Mouse (Mus musculus): ENCODE results near the gene Man2b2. TPM values are rescaled to one million over a fixed set of nuclear protein-coding genes. Genes with fewer than 3 reads are reported as not detected.

Man2b2 gene
- polyA plus RNA-seq (2014; fragmentation: Nextera tagmentation; extraction: Ambion mirVana), result 14.6 and 15.5 TPM in 2 replicates

- no peaks in the 10 kb centered on the region for H3K9me3 ChIP-seq (ENCODE audit: control insufficient read depth, low read length)
- H3K27me3 ChIP-seq (replicated peaks; ENCODE audit: control insufficient read depth, insufficient read depth, low read length), result no peaks in the 10 kb centered on the region
- peak; percentile 98 for DNase-seq (ENCODE audit: low spot score)
- WGBS, result 2% methylated on average over 45 of the region's 46 CpGs
- H3K36me3 ChIP-seq (ENCODE audit: control insufficient read depth, insufficient read depth, low read length), result no peaks in the 10 kb centered on the region
- H3K27ac ChIP-seq (ENCODE audit: low read depth), result no peak within 1 kb of the TSS
- peak within 1 kb of the TSS; percentile 49 for H3K9ac ChIP-seq (ENCODE audit: low read length)
- peak; percentile 83 for ATAC-seq (replicated peaks; ENCODE audit: low FRiP score, low TSS enrichment, low read depth)
- peak within 1 kb of the TSS; percentile 45 for H3K4me3 ChIP-seq (ENCODE audit: low read depth, low read length)
- H3K4me1 ChIP-seq (replicated peaks; ENCODE audit: control insufficient read depth, insufficient read depth, low read length), result peaks cover 6% of the 10 kb centered on the region; the same call in 1 of the 2 replicates
- peak within 1 kb of the TSS; percentile 76 for H3K4me2 ChIP-seq (ENCODE audit: low read length)
Measured at GRCm38 (mm10) chr5:36829913-36830879, at the start of gene Man2b2. Gene Man2b2 (minus strand): TSS chr5:36830653.

- no peaks in the 10 kb centered on the region for H3K27me3 ChIP-seq (replicated peaks; ENCODE audit: control insufficient read depth, insufficient read depth, low read length)
- H3K4me3 ChIP-seq (ENCODE audit: low read depth, low read length), result no peak overlapping the region
- no peak overlapping the region for H3K27ac ChIP-seq (ENCODE audit: low read depth)
- H3K9ac ChIP-seq (ENCODE audit: low read length), result no peak overlapping the region
- no peak for DNase-seq (ENCODE audit: low spot score)
- WGBS, result 74% methylated on average over 4 of the region's 4 CpGs
- no peak for ATAC-seq (replicated peaks; ENCODE audit: low FRiP score, low TSS enrichment, low read depth)
- no peaks in the 10 kb centered on the region for H3K4me1 ChIP-seq (replicated peaks; ENCODE audit: control insufficient read depth, insufficient read depth, low read length)
- no peaks in the 10 kb centered on the region for H3K9me3 ChIP-seq (ENCODE audit: control insufficient read depth, low read length)
- no peaks in the 10 kb centered on the region for H3K36me3 ChIP-seq (ENCODE audit: control insufficient read depth, insufficient read depth, low read length)
- no peak overlapping the region for H3K4me2 ChIP-seq (ENCODE audit: low read length)
Measured at GRCm38 (mm10) chr5:36878801-36879200, 48.3 kb upstream of the Man2b2 start.

GRCm38 (mm10) chr5:36877641-36878040 is 47.2 kb upstream of the Man2b2 start:
- Histone ChIP-seq H3K27me3 (replicated peaks; ENCODE audit: control insufficient read depth, insufficient read depth, low read length) (peaks cover 5% of the 10 kb centered on the region), H3K4me2 (ENCODE audit: low read length) (no peak overlapping the region), H3K27ac (ENCODE audit: low read depth) (no peak overlapping the region), H3K36me3 (ENCODE audit: control insufficient read depth, insufficient read depth, low read length) (no peaks in the 10 kb centered on the region), H3K4me1 (replicated peaks; ENCODE audit: control insufficient read depth, insufficient read depth, low read length) (no peaks in the 10 kb centered on the region), H3K4me3 (ENCODE audit: low read depth, low read length) (no peak overlapping the region), H3K9me3 (ENCODE audit: control insufficient read depth, low read length) (no peaks in the 10 kb centered on the region), H3K9ac (ENCODE audit: low read length) (no peak overlapping the region)
- 69% methylated on average over 2 of the region's 2 CpGs for WGBS
- ATAC-seq (replicated peaks; ENCODE audit: low FRiP score, low TSS enrichment, low read depth) (no peak), DNase-seq (ENCODE audit: low spot score) (no peak)

- peaks cover 12% of the 10 kb centered on the region for H3K27me3 ChIP-seq (replicated peaks; ENCODE audit: control insufficient read depth, insufficient read depth, low read length)
- no peak overlapping the region for H3K4me2 ChIP-seq (ENCODE audit: low read length)
- DNase-seq (ENCODE audit: low spot score) (no peak), ATAC-seq (replicated peaks; ENCODE audit: low FRiP score, low TSS enrichment, low read depth) (no peak)
- WGBS, result 71% methylated on average over 7 of the region's 7 CpGs
- no peaks in the 10 kb centered on the region for H3K36me3 ChIP-seq (ENCODE audit: control insufficient read depth, insufficient read depth, low read length)
- no peak overlapping the region for H3K9ac ChIP-seq (ENCODE audit: low read length)
- H3K4me1 ChIP-seq (replicated peaks; ENCODE audit: control insufficient read depth, insufficient read depth, low read length), result no peaks in the 10 kb centered on the region
- no peaks in the 10 kb centered on the region for H3K9me3 ChIP-seq (ENCODE audit: control insufficient read depth, low read length)
- no peak overlapping the region for H3K4me3 ChIP-seq (ENCODE audit: low read depth, low read length)
- H3K27ac ChIP-seq (ENCODE audit: low read depth), result no peak overlapping the region
Measured at GRCm38 (mm10) chr5:36876777-36877396, 46.4 kb upstream of the Man2b2 start.

GRCm38 (mm10) chr5:36875956-36876355 is 45.5 kb upstream of the Man2b2 start:
- no peak overlapping the region for H3K27ac ChIP-seq (ENCODE audit: low read depth)
- no peaks in the 10 kb centered on the region for H3K9me3 ChIP-seq (ENCODE audit: control insufficient read depth, low read length)
- H3K36me3 ChIP-seq (ENCODE audit: control insufficient read depth, insufficient read depth, low read length), result no peaks in the 10 kb centered on the region
- no peak for DNase-seq (ENCODE audit: low spot score)
- peaks cover 21% of the 10 kb centered on the region for H3K27me3 ChIP-seq (replicated peaks; ENCODE audit: control insufficient read depth, insufficient read depth, low read length)
- H3K4me2 ChIP-seq (ENCODE audit: low read length), result no peak overlapping the region
- H3K4me3 ChIP-seq (ENCODE audit: low read depth, low read length), result no peak overlapping the region
- WGBS, result 61% methylated on average over 4 of the region's 4 CpGs
- H3K4me1 ChIP-seq (replicated peaks; ENCODE audit: control insufficient read depth, insufficient read depth, low read length), result no peaks in the 10 kb centered on the region
- no peak for ATAC-seq (replicated peaks; ENCODE audit: low FRiP score, low TSS enrichment, low read depth)
- H3K9ac ChIP-seq (ENCODE audit: low read length), result no peak overlapping the region

GRCm38 (mm10) chr5:36870916-36871315 is 40.5 kb upstream of the Man2b2 start:
- Histone ChIP-seq H3K4me2 (ENCODE audit: low read length) (no peak overlapping the region), H3K36me3 (ENCODE audit: control insufficient read depth, insufficient read depth, low read length) (no peaks in the 10 kb centered on the region), H3K27ac (ENCODE audit: low read depth) (no peak overlapping the region), H3K4me1 (replicated peaks; ENCODE audit: control insufficient read depth, insufficient read depth, low read length) (no peaks in the 10 kb centered on the region), H3K9me3 (ENCODE audit: control insufficient read depth, low read length) (no peaks in the 10 kb centered on the region), H3K9ac (ENCODE audit: low read length) (no peak overlapping the region), H3K4me3 (ENCODE audit: low read depth, low read length) (no peak overlapping the region), H3K27me3 (replicated peaks; ENCODE audit: control insufficient read depth, insufficient read depth, low read length) (peaks cover 72% of the 10 kb centered on the region)
- 78% methylated on average over 6 of the region's 6 CpGs for WGBS
- no peak for DNase-seq (ENCODE audit: low spot score)
- ATAC-seq (replicated peaks; ENCODE audit: low FRiP score, low TSS enrichment, low read depth), result no peak

- Histone ChIP-seq H3K4me3 (ENCODE audit: low read depth, low read length) (peak overlapping the region; percentile 6; the same call in 1 of the 2 replicates), H3K36me3 (ENCODE audit: control insufficient read depth, insufficient read depth, low read length) (no peaks in the 10 kb centered on the region), H3K9ac (ENCODE audit: low read length) (no peak overlapping the region), H3K4me2 (ENCODE audit: low read length) (peak overlapping the region; percentile 20), H3K4me1 (replicated peaks; ENCODE audit: control insufficient read depth, insufficient read depth, low read length) (no peaks in the 10 kb centered on the region), H3K27me3 (replicated peaks; ENCODE audit: control insufficient read depth, insufficient read depth, low read length) (peaks cover 84% of the 10 kb centered on the region), H3K27ac (ENCODE audit: low read depth) (no peak overlapping the region), H3K9me3 (ENCODE audit: control insufficient read depth, low read length) (no peaks in the 10 kb centered on the region)
- no peak for ATAC-seq (replicated peaks; ENCODE audit: low FRiP score, low TSS enrichment, low read depth)
- 1% methylated on average over 56 of the region's 56 CpGs for WGBS
- DNase-seq (ENCODE audit: low spot score), result no peak
Measured at GRCm38 (mm10) chr5:36869578-36870236, 39.3 kb upstream of the Man2b2 start.

GRCm38 (mm10) chr5:36869186-36869577 is 38.7 kb upstream of the Man2b2 start:
- Histone ChIP-seq H3K9me3 (ENCODE audit: control insufficient read depth, low read length) (no peaks in the 10 kb centered on the region), H3K36me3 (ENCODE audit: control insufficient read depth, insufficient read depth, low read length) (no peaks in the 10 kb centered on the region), H3K4me1 (replicated peaks; ENCODE audit: control insufficient read depth, insufficient read depth, low read length) (no peaks in the 10 kb centered on the region), H3K4me3 (ENCODE audit: low read depth, low read length) (no peak overlapping the region), H3K27ac (ENCODE audit: low read depth) (no peak overlapping the region), H3K27me3 (replicated peaks; ENCODE audit: control insufficient read depth, insufficient read depth, low read length) (peaks cover 89% of the 10 kb centered on the region), H3K9ac (ENCODE audit: low read length) (no peak overlapping the region), H3K4me2 (ENCODE audit: low read length) (no peak overlapping the region)
- DNase-seq (ENCODE audit: low spot score) (no peak), ATAC-seq (replicated peaks; ENCODE audit: low FRiP score, low TSS enrichment, low read depth) (no peak)
- 4% methylated on average over 7 of the region's 7 CpGs for WGBS

All from intestine, embryonic 14.5 days (tissue).